Mouse (Mus musculus) megakaryocyte, adult 5-6 weeks (primary cell): ENCODE data around the gene Rnf121. TPM values are rescaled to one million over a fixed set of nuclear protein-coding genes. Genes with fewer than 3 reads are reported as not detected.

ENCODE experiments used
- ATAC-seq: 2 replicates; pipeline ENCODE4 v1.8.0; 2016; ENCODE audit warnings: mild to moderate bottlenecking, inconsistent platforms; ENCODE audit not compliant: poor library complexity, severe bottlenecking
- total RNA-seq, 2 experiments: library from RNA; stranded (forward) in 1 of 2; stranded (reverse) in 1 of 2; fragments of 153-499, 151-499 nt in 1 of 2; fragments of 221-1000, 200-1000 nt in 1 of 2; gene quantifications; 2 replicates each; pipeline versions ENCODE4 v1.2.3 to v1.2.4; 2015 to 2017

Gene Rnf121
- total RNA-seq (2015) (13.3 and 14.9 TPM in 2 replicates), total RNA-seq (2017) (10.5 and 11.0 TPM in 2 replicates)

DNA sequence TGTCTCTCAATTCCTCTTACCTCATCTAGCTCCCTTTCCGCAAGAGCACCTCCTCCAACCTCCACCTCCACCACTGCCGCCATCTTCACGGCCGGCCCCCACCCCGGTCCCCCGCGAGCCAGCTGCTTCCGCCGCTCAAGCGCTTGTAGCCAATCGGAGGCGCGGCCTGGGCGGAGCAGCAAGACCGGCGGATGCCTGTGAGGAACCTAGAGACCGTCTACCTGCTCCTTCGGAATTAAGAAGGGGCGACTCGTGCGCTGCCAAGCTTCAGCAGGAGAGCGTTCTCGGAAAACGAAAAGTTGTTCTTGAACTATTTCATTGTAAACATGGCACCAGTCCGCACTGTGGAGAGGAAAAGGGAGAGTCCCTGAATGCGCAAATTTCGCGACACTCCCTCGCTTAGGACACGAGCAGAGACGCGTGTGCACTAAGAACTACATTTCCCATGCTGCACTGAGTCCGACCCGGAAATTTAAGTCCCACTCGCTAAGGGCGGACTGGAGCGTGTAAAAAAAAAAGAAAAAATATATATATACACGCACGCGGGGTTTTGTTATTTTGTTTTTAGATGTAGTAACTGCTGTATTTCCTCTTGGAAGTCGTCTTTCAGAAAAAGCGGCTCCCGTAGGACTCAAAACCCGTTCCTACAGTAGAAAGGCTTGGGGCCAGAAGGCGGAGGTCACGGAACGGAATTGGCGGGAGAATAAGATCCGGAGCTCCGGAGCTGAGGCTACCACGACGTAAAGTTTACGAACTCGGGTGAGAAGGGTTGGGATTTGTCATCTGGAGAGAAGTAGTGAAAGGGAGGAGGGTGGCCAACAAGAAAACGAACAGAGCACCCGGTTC is at the start of gene Rnf121, which contains the start of the genes Xndc1 and Xntrpc:
Gene Rnf121 (minus strand): TSS at position 424 of the 846 bp plus-strand sequence.
Gene Xndc1 (plus strand): TSS at position 466 of the 846 bp plus-strand sequence.
Gene Xntrpc (plus strand): TSS at position 668 of the 846 bp plus-strand sequence.
- peak; percentile 99 for ATAC-seq

DNA sequence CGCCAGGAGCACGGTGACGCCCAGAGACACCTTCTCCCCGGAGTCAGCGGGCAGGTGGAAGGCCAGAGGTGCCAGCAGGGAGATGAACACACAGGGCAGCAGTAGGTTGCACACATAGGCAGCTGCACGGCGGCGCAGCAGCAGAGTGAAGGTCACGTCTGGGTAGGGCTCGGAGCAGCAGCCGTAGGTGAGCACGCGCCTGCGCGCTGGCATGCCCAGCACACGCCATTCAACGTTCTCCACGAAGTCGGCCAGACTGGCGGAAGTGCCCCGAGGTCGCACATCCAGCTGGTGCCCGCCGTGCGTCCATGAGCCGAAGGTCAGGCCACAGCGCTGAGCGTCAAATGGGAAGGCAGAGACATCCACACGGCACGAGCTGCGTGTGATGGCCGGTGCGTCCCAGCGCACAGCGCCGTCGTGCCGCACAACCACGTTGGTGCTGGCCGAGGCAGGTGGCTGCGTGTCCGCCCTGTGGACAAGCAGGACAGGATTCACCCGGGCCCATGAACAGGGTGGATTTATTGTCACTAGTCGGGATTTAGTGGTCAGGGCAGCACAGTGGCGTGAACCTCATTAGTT is 48.0 kb upstream of the Rnf121 start:
- ATAC-seq = no peak

DNA sequence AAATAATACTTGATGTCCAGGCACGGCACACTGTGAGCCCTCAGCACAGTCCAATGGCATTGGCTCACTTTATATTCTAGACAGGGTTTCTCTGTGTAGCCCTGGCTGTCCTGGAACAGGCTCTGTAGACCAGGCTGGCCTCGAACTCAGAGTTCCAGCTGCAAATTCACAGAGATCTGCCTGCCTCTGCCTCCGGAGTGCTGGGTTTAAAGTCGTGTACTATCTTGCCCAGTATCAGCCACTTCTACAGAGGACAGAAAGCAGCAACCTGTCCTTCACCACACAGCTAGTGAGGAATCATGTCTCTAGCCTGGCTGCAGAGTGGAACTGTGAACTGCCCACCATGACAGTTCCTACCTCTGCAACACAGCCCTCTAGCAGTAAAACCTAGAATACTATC is 44.5 kb upstream of the Rnf121 start:
- no peak for ATAC-seq

DNA sequence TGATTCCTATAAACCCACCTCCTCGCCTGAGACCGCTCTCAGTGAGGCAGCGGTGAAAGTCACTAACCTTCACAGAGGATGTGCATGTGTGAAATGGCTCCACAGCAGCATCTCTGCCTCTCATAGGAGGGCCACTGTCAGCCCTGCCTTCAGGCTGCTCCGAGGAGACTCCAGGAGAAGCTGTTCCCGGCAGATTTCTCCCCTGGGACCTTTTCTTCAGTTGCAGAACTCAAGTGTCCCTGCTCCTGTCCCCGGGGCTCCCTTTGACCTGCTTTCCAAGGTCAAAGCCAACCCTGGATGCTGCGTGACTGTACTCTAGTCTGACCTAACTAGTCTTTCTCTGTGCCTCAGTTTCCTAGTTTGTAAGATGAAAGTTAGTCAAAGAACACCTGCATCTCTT is 43.9 kb upstream of the Rnf121 start, which contains the start of gene Art5:
Gene Art5 (minus strand): TSS at position 319 of the 400 bp plus-strand sequence.
- ATAC-seq = no peak

DNA sequence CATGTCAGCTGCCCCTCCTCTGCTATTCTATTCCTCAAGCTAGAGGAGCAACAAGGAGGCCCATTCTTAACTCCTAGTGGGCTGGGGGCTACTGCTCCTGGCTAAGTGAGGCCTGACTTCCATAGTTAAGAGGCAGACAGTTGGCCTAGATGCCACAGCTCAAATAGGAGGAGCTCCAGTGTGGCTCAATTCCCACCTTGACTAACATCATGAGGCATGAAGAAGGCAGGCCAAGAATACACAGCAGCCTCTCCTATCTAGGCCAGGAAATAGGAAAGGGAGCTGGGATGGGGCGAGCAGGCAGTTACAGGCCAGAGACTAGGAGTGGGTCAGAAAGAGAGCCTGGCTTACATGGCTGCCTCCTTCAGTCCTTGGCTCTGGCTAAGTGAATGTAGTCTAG is 42.9 kb upstream of the Rnf121 start:
- ATAC-seq = no peak

DNA sequence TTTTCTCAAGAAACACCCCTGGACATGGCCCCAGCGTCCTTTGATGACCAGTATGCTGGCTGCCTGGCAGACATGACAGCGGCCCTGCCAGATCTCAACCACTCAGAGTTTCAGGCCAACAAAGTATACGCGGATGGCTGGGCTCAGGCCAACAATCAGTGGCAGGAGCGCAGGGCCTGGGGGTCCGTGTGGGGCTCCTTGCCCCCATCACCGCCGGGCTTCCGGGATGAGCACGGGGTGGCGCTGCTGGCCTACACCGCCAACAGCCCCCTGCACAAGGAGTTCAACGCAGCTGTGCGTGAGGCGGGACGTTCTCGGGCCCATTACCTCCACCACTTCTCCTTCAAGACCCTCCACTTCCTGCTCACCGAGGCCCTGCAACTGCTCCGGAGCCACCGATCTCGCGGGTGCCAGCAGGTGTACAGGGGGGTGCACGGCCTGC is 41.5 kb upstream of the Rnf121 start:
- 0 out of 2 replicates have a peak, but pooled peaks have one; percentile 18 for ATAC-seq

DNA sequence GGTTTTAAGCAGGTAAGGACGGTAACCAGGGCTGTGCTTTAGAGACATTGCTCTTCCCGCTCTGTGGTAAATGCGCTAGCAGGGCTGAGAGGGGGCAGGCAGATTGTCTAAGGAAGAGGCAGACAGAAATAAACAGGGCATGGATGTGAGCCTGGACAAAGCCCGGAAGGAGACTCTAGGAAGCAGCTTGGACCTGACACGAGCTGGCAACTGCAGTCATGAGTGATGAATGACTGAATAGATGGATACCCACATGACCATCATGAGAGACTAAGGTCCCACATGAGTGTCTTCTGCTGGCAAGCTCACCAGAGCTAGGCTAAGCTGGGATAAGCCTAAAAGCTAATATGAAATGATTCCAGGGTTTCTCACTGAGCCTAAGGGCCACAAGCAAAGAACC is 38.9 kb upstream of the Rnf121 start:
- no peak for ATAC-seq

DNA sequence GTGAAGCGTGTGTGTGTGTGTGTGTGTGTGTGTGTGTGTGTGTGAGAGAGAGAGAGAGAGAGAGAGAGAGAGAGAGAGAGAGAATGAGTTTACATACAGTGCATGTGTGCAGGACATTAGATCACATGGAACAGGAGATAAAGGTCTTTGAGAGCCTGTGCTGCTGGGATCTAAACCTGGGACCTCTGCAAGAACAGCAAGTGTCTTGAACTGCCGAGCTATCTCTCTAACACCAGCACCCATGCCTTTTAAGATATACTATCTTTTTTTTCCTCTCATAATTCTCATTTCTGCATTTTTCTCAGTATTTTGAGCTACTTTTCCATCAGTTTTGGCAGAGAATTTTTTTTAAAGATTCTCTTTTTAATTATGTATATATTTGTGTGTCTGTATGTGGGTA is 38.3 kb upstream of the Rnf121 start:
- ATAC-seq = no peak

DNA sequence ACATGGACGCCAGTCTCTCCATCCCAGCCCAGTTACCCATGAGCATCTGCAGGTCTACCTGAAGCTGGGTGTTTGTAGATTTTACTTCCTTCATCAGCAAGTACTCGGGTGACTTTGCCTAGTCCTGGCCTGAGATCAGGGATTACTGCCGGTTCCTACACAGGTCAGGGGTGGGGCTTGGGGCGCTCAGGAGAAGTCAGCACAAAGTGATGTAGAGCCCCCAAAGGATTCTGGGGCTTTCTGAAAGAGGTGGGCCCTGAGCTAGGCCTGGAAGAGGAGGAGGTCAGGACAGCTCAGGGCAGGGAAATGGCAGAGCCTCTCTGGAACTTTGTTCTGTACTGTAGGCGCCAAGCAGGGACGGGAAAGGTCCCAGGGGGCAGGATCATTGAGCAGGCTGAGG is 37.4 kb upstream of the Rnf121 start:
- no peak for ATAC-seq

DNA sequence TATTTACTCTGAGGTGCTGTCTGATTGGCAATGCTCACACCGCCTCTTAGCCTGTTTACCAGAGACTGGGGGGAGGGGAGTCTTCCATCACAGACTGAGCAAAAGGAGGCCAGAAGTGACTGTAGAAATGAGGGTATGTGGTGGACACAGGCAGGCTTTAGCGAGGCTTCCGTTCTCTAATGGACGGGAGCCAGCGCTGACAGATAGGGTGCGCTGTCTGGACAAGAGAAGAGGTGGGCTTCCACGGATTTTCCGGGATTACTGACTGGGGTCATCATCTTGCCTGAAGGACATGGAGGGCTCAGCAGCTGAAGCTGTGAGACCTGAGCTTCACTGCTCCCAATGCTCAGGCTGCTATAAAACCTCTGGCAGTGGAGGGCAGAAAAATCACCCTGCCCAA is 37.0 kb upstream of the Rnf121 start:
- ATAC-seq = no peak

DNA sequence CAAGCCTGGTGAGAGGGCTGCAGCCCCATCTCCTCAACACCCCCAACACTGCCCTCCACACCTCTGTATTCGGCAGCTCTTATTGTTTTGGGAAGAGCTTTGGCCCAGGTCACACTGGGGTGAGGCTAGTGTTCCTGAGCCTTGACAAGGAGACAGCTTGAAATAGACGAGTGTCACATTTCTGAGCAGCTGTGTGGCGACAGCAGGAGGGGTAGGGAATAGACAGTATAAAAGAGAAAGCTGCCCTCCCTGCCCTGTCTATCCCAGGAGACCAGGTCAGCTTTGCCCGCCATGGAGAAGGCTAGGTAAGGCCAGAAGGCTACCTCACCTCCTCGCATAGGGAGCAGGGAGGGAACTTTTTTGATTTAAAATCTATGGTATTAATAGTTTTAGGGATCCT is 36.2 kb upstream of the Rnf121 start, which contains the start of gene Art1:
Gene Art1 (plus strand): TSS at position 257 of the 400 bp plus-strand sequence.
- ATAC-seq = no peak

DNA sequence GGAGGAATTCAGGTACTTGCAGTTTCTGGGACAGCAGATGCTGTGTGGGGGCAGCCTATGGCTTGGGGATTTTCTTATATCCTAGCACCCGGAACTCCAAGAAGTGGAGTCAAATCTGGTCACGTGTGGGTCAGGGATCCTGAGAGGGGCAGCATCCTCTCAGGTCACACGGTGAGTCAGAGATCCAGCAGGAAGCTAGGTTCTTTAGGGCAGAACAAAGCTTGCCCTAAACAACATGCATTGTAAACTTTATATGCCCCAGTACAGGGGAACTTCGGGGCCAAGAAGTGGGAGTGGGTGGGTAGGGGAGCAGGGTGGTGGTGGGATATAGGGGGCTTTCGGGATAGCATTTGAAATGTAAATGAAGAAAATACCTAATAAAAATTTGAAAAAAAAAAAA is 35.6 kb upstream of the Rnf121 start:
- ATAC-seq = no peak

DNA sequence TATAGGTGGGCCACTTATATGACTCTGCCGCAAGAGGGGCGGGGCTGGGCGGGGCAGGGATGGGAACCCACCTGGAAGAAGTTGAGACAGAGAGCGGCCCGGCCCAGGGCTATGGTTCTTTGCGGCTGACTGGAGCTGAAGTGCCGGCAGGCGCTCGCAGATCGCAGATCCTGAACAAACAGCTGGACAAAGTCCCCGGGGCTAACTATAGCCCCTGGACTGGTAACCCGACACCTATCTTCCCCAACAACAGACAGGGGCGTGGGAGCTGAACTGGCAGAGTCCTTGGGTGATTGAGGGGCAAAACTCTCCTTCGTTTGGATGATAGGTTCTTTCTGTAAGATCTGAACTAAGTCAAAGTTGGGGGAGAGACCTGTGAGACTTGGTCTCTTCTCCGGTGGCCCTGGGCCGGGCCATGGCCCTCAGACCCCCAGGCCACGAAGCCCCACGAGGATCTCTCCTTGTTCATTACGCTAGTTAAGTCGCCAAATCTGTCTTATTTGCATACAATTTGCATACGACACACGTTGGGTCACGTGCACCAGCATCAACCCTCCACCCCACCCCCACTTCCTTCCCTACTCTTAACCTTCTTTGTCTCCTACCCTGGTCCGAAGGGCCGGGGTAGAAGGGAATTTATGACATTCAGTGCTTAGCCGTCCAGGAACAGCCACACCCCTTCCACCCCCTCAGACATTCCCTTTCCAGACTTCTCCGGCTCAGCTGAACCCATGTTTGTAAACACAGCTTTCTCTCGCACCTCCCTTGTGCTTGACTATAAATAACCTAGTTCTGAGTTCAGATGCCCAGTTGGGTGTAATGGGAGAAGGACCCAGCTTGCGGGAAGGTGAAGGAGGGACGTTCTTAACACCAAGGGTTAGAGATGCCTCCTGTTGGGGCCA is 34.7 kb upstream of the Rnf121 start:
- ATAC-seq = peak; percentile 83

DNA sequence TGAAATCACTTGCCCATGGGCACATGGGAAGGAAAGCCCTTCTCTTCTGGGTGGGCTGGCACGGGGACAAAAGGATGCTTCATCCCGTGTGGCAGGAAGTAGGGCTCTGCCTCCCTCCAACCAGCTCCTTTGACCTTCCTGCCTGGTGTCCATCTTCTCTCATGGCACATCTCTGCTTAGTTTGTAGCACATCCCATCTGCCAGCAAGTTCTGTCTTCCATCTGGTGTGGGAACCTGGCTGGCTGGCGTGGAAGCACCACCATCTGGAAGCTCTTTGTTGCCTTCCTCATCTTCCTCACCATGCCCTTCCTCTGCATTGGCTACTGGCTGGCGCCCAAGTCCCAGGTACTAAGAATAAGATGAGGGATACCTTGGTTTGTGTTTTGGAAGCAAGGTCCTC is 22.1 kb upstream of the Rnf121 start:
- ATAC-seq = no peak

DNA sequence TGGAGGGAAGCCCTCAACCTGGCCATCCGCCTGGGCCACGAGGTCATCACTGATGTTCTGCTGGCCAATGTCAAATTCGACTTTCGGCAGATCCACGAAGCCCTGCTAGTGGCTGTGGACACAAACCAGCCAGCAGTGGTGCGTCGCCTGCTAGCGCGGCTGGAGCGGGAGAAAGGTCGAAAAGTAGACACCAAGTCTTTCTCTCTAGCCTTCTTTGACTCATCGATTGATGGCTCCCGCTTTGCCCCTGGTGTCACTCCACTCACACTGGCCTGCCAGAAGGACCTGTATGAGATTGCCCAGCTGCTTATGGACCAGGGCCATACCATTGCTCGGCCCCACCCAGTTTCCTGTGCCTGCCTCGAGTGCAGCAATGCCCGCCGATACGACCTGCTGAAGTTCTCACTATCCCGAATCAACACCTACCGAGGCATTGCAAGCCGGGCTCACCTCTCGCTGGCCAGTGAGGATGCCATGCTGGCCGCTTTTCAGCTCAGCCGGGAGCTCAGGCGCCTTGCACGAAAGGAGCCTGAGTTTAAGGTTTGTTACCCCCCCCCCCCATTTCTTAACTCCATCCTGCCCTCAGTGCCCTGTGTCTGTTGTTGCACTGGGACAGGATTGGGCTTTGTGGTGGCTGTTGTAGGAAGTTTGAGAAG is 18.9 kb upstream of the Rnf121 start:
- no peak for ATAC-seq

DNA sequence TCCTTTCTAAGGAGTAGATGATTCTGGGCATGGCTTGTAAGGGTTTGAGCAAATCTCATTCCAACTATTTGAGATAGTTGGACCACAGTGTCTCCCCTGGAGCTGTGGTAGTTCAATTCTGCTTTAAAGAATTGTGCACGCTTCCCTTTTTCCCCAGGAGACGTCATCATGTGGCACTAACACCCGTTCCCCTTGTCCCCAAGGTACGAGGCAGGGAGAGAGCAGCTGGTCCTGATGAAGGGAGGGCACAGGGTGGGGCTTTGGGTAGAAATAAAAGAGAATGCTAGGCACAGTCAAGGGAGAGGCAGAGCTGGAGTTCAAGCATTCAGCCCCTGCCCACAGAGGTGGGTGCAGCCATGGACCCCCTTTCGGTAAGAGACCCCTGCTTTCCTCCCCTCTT is 17.5 kb upstream of the Rnf121 start, which contains the start of gene Trpc2:
Gene Trpc2 (plus strand): TSS at position 301 of the 400 bp plus-strand sequence.
- no peak for ATAC-seq

DNA sequence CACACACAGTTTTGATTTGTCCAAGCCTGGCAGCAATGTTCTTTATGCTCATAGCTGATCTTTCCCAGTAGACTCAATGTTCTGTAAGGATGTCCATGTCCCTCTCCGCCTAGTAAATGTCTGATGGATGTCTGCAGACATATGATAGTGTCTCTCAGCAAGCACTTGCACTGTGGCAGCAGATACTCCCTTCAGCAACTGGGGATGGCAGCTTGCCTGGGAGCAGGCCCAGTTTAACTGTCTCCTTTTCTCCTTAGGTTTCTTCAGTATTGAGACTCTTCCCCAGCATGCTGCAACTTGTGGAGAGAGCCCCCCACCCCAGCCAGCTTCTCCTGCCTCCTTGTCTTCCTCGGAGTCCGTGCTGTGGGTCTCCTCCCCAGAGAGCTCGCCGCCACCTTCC is 16.5 kb upstream of the Rnf121 start:
- no peak for ATAC-seq

DNA sequence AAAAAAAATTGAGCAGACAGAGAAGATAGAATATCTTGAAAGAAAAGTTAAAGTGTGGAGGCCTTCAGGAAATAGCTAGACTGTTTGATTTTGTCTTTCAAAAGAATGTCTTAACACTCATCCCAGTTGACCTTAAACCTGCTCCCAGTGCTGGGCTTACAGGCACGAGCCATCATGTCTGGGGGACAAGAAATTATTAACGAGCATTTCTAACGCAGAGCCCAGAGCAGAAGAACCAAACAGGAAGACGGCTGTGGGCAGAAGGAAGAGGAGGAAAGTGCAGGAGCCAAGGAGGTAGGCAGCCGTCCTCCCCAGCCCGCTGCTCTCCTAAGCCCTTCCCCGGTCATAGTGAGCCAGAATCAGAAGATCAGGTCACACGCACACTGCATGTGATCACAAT is 15.0 kb upstream of the Rnf121 start:
- ATAC-seq = no peak

DNA sequence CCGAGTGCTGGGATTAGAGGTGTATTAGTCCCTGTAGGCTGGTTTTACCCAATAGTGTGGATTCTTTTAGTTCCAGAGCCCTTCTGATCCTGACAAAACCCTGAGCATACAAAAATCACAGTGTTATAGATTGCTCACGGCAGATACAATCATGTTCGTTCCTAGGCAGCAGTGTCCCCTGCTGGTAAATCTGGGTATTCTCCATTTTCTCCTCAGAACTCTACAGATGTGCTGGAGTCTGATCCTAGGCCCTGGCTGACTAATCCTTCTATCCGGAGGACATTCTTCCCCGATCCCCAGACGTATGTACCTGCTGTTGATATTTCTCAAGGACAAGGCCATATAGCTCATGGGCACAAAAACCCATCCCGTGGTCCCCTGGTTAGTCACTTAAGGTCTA is 13.2 kb upstream of the Rnf121 start:
- ATAC-seq = no peak

DNA sequence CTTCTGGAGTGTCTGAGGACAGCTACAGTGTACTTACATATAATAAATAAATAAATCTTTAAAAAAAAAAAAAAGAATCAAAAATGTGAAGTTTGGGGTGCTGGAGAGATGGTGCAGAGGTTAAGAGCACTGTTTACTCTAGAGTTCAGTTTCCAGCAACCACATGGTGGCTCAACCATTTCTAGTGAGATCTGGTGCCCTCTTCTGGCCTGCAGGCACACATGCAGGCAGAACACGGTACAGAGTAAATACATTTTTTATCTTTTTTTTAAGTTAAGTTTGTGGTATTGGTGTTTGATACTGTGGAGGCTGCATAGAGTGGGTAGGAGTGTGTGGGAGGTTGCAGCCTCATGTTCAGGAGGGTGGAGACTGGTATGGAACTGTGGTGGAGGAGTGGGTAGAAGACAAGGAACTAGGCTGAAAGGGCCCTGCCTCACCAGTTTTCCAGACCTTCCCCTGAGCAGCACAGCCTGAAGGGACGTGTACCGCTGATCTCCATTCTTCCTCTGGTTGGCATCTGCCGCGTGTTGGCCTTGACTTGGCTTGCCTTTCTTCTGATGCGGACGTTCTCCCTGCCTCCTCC is 11.5 kb upstream of the Rnf121 start:
- ATAC-seq = peak; percentile 43
